Mouse (Mus musculus) right cerebral cortex, postnatal 14 days (tissue): ENCODE data around the gene Bcl2l2.
A peak's percentile ranks its signal among the peaks of the same experiment; 100 is the strongest.

ENCODE experiments used
- DNase-seq: peaks from one replicate; pipeline ENCODE4 v3.0.0; 2022

Bcl2l2 gene

DNA sequence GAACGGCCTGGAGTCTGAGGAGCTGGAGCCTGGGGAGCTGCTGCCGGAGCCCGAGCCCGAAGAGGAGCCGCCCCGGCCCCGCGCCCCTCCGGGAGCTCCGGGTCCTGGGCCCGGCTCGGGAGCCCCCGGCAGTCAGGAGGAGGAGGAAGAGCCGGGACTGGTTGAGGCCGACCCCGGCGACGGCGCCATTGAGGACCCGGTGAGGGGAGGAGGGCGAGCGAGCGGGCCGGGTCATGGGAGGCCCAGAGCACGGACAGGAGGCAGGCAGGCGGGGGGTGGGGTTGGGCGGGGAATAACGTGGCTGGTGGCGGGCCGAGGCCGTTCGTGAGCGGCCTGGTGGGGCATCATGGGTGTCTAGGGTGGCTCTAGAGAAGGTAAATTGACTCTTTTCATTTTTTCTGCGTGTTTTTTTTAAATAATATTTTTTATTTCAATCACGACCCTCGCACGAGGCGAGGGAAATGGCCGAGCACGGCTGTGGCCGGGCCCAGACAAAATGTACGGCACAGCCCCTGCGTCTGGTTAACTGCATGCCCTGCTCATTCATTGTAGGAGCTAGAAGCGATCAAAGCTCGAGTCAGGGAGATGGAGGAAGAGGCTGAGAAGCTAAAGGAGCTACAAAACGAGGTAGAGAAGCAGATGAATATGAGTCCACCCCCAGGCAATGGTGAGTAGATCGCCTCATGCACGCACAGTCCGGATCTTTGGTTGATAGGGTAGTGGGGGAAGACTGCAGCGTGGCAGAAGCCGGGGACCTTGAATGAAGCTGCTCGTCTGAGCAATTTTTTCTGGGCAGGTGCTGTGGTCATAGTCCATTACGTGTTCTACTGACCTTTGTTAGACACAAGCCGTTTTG, 11.3 kb downstream of the Bcl2l2 start:
- peak; percentile 60 for DNase-seq

DNA sequence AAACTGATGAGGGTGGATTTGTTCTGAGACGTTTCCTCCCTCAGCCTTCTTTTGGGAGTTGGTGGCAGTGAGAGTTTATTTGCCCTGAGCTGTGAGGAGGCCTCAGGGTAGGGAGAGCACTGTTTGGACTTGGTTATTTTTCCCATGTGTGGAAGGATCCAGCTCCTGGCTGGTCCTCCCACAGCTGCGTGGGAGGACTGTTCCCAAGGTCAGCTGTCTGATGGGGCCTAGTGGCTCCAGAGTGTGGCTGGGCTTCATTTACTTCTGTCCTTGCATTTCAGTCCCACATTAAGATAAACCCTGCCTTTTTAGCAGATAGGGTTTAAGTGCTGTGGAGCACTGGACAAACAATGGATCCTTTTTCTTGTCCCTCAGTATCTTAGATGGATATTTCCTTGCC, 14.3 kb downstream of the Bcl2l2 start:
- DNase-seq, result no peak

DNA sequence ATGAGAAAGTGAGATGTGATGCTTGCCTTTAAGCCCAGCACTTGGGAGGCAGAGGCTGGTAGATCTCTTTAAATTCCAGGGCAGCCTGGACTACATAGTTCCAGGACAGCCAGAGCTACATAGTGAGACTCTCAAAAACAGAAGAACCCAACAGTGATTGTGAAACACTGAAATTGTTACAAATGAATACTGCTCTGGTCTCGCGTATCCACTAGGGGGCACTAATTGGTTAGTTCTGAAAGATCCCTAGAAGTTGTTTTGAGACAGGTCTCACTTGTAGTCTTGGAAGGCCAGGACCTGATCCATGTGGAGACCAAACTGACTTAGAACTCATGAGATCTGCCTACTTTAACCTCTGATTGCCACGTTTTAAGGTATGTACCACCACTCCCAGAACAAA, 17.2 kb downstream of the Bcl2l2 start:
- DNase-seq, result peak; percentile 61

DNA sequence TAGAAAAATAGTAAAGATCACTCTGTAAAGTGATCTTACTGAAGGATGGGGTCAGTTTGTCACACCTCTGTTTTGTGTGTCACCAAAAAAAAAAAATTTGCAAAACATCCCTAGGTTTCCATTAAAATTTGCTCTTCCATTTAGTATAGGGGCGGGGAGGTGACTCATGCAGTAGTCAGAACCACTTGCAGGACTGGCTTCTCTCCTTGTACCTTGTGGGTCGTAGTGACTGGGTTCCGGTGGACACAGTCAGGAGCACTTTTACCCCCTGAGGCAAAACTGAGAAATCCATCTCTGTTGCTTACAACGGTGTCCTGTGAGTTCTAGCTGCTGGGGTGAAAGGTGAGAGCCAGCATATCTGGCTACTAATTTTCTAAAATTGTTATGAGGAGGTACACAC, 20.5 kb downstream of the Bcl2l2 start:
- DNase-seq, result no peak

DNA sequence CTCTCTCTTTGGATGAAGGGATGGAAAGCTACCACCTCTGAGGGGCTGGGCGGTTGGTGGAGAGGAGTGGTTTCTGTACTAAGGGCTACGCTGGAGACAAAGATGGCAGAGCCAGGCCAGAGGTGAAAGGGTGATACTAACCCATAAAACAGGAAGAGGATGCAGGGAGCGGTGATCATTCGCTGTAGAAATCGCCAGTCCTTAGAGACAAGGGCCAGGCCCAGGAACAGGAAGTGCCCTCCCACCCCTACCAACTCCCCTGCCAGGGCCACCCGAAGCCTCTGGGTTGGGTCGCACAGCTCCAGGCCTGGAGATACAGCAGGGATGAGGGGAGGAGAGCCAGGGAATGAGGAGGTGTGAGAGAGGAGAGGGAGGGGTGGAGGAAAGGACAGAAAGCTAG, 25.5 kb downstream of the Bcl2l2 start:
- DNase-seq, result no peak

DNA sequence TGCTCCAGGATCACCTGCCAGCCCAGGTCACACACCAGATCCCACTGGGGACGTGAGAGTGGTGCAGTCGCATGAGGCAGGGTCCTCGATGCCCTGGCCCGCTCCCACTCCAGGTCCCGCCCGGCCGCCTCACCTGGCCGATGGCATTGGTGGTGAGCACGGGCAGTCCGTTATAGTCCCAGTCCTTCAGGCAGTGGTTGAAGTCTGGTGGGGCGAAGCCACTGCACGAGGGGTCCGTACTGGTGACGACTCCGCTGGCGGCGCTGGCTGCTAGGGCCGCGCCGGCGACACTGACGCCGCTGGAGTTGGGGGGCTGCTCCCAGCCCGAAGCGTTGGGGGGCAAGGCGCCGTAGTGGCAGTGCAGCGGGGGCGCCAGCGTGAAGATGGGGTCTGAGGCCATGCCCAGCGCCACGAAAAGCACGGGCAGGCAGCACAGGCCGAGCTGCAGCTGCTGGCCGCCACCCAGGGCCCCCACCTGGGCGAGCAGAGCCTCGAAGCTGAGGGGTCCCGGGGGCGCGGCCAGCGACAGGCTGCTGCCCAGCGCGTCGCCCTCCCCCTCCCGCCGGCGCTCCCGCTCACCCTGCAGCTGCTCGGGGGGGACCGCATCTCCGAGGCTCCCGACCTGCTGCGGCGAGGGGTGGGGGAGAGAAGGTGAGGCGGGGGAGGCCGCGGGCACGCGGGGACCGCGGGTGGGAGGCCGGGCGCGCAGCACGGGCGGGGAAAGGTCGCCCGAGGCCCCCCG, 29.1 kb downstream of the Bcl2l2 start:
- no peak for DNase-seq

DNA sequence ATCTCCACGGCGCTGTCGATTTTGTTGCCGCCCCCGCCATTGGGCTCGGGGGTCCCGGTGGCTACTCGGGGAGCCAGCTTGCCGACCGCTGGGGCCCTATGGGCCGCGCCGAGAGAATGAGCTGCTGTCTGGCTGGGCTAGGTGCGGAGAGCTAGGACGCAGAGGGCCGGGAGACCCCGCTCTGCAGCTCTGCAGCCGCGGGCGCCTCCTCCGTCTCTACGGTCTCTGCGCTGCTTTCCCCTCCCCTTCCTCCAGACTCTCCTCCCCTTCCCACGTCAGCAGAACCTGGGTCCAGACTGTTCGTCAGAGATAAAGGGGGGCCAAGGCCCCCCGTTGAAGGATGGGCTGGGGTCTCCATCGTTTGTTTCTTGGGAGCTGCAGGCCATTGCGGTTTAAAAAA, 29.7 kb downstream of the Bcl2l2 start, which contains the start of gene Slc22a17:
Gene Slc22a17 (minus strand): TSS at position 247 of the 400 bp plus-strand sequence.
- peak; percentile 81 for DNase-seq

DNA sequence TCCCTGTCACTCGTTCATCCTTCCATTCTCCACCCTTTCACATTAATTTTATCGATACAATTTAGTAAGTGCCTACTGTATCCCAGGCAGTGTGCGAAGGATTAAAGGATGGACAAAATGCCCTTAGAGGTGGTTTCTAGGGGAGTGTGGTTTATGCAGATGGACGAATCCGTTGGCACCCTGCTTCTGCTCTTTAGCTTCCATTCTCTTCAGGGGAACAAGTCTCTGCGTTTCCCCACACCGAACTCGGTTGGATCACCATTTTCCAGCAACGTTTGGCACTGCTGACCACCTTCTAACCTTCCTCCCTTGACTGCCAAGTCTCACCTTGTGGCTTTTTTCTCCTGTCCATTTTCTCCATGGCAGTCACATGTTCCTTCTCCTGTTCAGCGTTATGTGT, 30.2 kb downstream of the Bcl2l2 start:
- DNase-seq, result no peak

DNA sequence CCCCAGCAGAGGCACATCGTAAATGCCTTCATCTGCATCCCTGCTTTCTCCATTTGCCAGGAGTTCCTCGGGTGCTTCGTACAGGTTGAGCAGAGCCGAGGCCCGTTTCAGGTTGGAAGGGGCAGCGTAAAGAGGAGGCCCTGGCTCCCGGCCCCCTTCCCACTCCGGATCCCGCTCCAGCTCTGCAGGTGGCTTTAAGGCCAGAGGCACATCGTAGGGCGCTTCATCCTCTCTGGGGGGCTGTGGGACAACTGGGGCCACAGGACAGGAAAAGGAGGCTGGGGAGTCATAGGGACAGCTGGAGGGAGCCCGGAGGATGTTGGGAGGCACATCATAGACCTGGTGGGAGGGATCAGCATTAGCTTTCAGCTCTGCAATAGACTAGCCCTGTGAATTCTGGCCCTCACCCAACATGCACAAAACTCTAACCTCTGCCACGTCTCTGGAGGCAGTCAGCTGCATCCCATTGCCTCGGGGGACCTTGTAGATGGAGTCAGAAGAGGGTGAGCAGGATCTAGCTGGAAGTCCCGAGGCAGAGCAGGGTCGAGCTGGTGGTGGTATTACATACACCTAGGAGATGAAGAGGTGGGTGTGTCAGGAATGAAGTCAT, 37.0 kb downstream of the Bcl2l2 start:
- no peak for DNase-seq

DNA sequence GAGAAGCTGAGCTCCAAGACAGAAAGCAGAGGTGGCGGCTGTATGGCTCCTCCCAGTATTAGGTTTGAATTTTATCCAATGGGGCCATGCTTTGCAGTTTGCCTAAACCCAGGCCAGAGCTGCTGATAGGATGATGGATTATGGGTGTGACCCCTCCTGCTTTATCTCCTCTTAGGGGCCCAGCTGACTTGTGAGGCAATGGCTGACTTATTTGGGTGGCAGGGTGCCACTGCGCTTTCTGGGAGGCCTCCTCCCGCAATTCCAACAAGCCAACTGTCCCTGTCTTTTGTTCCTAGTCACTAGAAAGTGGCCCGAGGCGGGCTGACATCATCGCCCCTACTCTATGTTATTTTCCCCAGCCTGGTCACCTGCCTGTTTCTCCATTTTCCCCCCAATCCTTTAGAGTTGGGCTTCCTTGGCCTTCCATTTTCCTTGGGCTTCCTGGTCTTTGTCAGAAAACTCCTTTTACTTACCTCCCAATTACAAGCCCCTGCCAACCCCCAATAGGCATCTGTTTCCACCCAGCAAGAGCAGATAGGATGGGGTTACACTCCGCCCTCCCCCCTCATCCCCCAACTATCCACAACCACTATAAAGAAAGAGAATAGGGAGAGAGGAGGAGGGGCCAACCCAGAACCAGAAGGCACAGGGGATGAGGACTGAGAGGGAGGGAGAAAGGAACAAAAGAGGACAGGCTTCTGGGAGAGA, 41.6 kb downstream of the Bcl2l2 start:
- DNase-seq, result no peak

DNA sequence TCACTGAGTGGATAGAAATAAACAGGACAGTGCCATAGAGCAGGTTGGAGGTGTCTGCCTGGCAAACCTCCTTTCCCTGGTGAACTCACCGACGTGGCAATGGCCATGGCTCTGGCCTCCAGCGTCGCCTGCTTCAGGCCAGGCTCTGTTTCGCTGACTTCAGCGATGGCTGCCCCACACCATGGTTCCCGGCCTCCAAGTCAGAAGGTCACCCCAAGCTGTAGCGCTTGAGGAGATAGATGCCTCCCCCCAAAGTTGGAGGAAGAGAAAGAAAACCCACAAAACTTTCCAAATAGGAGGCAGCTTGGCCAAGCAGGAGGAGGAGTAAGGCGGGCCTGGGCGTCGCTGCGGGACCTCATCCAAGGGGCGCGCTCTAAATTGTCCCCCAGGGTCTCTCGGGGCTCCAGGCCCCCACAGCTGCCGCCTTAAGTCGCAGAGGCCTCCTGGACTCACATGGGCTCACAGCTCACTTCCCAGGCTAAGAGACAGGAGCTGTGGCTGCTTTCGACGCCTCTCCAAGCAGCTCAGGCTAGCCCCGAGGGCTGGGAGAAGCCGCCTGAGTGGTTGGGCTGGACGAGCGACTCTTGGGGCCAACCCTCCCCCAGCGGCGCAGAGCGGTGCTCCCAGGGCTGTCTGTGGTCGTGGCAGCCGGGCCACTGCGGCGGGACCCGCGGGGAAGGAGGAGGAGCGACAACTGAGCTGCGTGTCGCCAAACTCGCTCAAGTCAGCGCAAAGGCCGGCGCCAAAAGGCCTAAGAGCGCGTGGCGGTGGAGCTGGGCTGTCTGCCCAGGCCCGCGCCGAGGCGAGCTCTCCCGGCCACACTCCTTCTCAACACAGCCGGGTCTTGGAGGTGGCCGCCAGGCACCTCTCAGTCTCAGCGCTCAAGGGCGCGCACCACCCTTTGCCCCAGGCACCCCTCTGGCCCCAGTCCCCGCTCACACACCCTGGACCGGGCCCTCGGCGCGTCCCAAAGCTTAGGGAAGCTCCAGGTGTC, 42.5 kb downstream of the Bcl2l2 start, which contains the start of gene Efs:
Gene Efs (minus strand): TSS at position 778 of the 994 bp plus-strand sequence.
- peak; percentile 57 for DNase-seq

DNA sequence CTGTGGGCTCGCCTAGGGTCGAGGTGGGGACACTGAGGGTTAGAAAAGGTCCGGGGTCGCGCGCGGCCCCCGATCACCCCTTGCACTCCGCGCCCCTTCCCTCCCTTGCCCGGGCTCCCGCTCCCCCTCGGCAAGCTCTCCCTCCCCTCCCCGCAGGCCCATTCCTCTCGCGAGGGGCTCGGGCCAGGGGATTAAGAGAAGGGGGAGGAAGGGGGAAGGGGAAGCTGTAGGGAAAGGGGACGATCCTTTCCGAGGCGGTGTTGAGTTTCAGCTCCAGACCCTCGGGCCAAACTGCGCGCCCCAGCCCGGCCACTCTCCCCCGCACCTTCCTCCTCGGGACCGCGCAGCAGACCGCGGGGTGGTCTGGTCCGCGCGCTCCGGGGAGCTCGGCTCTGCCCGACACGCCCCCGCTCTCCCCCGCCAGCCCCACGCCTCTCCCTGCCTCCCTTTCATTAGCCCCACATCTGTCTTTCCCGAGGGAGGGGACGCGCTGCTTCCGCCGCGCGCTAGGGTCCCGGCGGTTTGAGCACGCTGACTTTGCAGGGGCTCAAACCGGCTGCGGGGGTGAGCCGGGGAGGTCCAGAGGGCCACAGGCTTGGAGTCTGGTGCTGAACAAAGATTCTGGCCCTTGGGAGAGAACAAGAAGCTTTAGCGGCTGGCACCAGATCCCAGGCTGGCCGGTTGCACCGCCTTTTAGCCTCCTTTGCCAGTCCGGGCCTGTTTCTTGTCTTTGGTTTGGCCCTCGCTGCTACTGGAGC, 43.4 kb downstream of the Bcl2l2 start:
- DNase-seq, result no peak

DNA sequence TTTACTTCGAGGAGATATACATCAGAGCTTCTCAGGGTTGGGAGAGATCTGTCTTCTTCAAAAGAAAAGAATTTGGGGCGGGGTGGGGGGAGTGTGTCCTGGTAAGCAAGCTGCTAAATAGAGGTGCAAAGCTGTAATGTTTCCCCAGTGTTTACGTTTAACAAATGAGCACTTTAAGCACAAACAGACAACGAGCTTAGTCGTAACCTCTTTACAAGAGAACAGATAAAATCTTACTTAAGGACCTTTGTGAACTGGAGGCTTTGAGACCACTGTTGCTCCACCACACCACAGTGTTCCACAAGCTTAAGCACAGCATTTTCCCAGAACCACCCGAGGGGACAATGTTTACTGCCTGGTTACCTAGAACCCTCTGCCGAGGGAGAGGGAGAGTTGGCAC, 44.1 kb downstream of the Bcl2l2 start:
- no peak for DNase-seq

DNA sequence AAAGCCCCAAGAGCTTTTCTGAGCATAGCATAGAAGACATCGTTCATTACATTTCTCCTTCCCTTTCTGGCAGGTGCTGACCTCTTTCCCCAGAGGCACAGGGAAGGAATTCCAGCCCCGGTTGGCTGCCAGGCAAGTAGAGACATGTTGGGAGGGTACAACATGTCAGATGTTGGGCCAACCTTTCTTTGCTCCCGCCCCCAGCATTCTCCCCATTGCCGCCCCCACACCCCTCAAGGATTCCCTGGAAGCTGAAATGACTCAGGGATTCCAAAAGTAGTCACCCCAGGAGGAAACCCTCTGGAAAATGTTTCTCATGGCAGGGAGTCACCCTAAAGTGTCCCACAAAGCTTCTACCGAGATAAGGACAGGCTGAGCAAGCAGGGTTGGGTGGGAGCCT, 46.6 kb downstream of the Bcl2l2 start:
- DNase-seq, result no peak

DNA sequence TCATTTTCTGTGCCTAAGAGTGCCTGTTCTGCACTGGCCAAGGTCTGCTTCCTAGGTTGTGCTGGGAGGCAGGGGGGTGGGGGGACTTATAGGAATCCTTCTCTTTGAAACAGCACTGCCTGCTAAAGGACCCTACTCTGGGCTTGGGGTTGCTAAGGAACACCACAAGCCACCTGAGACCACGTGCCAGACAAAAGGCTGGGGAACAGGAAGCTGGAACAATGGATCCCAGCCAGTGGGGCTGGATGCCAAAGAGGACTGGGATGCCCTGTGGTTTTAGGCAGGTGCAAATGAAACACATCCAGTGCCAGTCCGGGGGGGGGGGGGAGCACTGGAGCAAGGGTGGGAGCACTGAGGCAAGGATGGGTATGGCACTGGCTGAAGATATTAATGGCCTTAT, 47.3 kb downstream of the Bcl2l2 start:
- DNase-seq, result no peak

DNA sequence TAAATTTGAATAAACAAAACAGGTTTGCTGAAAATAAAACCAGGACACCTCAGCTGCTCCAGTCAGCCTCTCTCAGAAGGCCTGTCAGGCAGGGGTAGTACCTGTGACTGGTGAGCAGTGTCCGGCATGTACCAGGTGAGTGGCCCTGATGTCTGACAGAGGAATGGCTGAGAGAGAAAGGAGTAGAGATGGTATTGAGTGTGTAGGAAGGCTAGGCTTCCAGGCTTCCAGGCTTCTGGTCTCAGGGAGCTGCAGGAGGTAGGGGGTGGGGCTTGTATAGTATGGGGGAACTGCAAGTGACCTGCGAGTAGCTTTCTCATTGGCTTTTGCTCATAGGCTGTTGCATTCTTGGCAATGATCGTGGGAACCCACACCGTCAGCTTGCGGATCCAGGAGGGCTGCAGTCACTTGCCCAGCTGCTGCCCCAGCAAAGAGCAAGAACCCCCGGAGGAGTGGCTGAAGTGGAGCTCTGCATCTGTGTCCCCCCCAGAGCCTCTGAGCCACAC, 49.5 kb downstream of the Bcl2l2 start, which contains the start of gene Il25:
Gene Il25 (plus strand): TSS at position 51 of the 506 bp plus-strand sequence.
- DNase-seq, result no peak

DNA sequence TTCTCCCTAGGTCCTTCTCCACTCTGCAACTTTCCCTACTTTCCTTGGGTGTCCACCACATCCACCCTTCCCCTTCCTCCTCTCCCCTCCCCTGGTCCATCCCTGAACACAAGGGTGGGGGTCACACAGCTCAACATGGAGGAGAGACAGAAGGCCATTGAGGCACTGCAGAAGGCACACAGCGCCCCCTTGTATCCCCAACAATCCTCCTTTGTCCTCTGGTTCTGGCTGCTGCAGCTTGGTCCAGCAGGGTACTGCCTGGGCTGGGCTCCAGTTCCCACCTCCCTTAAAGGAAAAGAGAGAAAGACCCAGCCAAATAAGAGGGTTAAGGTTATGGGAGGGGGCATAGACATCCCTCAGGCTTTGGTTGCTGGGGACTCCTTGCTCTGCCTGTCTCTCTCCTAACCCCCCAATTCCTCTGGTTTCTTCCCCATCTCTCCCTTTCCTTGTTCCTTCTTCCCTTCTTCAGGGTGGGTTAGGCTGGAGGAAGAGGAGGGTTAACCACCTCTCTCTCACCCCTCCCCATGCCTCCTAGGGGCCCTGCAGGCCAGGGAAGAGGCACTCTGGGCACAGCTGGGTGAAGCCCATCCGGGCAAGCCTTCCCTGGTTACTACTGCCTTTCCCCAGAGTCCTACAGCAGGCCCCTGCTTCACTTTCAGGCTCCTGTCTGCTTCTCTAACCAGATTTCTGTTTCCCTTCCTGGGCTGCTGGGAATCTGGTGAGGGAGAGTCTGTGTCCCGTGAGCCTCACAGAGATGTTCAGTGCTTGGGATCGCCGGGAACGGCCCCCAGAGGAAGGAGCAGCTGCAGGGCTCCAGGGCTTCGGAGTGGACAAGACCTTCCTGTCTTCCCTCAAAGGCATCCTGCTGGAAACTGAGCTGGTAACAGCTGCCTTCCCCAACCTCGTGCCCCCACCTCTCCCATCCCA, 53.0 kb downstream of the Bcl2l2 start, which contains the start of gene Cmtm5:
Gene Cmtm5 (plus strand): TSS at position 358 of the 927 bp plus-strand sequence.
- DNase-seq, result peak; percentile 52

DNA sequence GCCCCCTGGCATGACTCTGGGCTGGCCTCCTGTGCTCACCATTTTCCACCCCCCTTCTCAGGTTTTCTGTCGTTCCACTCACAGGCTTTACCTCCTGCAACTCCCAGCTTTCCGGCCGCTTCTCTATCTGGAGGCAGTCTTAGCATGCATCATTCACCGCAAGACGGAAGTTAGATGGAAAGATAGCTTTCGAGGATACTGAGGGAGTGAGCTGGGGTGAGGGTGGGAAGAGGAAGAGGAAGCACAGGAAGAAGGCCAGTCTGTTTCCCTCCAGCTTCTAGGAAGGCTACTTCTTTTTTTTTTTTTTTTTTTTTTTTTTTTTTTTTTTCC, 53.6 kb downstream of the Bcl2l2 start:
- no peak for DNase-seq
